Mouse (Mus musculus) limb, embryonic 12.5 days (tissue): ENCODE data around the gene Raet1e. TPM values are rescaled to one million over a fixed set of nuclear protein-coding genes. Genes with fewer than 3 reads are reported as not detected.
"Not testable (repeated sequence)": the region's sequence is repeated elsewhere in the genome, so short reads cannot be mapped to it uniquely, and the experiment has no call there.

Source experiments
- ATAC-seq: fragments of 200-750 bp; cut with Nextera tagmentation; 2 replicates; pipeline ENCODE4 v1.8.0; 2017; ENCODE audit warnings: low read depth, moderate TSS enrichment; ENCODE audit not compliant: insufficient number of reproducible peaks, insufficient read depth, low FRiP score, low TSS enrichment
- H3K27ac ChIP-seq: fragments of 300-500 bp; sonication (generic); 2 replicates; pipeline ENCODE4 v1.5.1; 2016; ENCODE audit warnings: mild to moderate bottlenecking, moderate library complexity
- H3K27me3 ChIP-seq: fragments of 300-500 bp; sonication (generic); 2 replicates; pipeline ENCODE4 v1.6.1; 2016; ENCODE audit warnings: mild to moderate bottlenecking, moderate library complexity
- H3K36me3 ChIP-seq: fragments of 300-500 bp; sonication (generic); 2 replicates; pipeline ENCODE4 v1.6.1; 2016; ENCODE audit warnings: mild to moderate bottlenecking, moderate library complexity
- H3K4me1 ChIP-seq: fragments of 300-500 bp; sonication (generic); replicated peaks from 2 replicates; pipeline ENCODE4 v1.6.1; 2016
- H3K4me2 ChIP-seq: fragments of 300-500 bp; sonication (generic); 2 replicates; pipeline ENCODE4 v1.6.1; 2016; ENCODE audit warnings: mild to moderate bottlenecking, moderate library complexity
- H3K4me3 ChIP-seq: fragments of 300-500 bp; sonication (generic); replicated peaks from 2 replicates; pipeline ENCODE4 v1.5.1; 2016; ENCODE audit warnings: mild to moderate bottlenecking
- H3K9ac ChIP-seq: fragments of 300-500 bp; sonication (generic); replicated peaks from 2 replicates; pipeline ENCODE4 v1.6.1; 2016; ENCODE audit warnings: mild to moderate bottlenecking, moderate library complexity
- H3K9me3 ChIP-seq: fragments of 300-500 bp; sonication (generic); 2 replicates; pipeline ENCODE4 v1.6.1; 2016; ENCODE audit warnings: mild to moderate bottlenecking, moderate library complexity
- WGBS: fragments of 180-500 bp; shearing (Covaris S2); methylation state at CpG from one replicate; pipeline ENCODE4 v1.1.7; 2016; 5-methylcytosine and 5-hydroxymethylcytosine counted together
- polyA plus RNA-seq: library from polyadenylated mRNA; unstranded; fragments of >200 nt; fragmentation: Nextera tagmentation; extraction: Ambion mirVana; gene quantifications from 2 replicates; pipeline ENCODE4 v1.2.1, GENCODE M21; 2016

Raet1e gene
- polyA plus RNA-seq, 1 experiment from 2014 or later = 14.1 TPM

DNA sequence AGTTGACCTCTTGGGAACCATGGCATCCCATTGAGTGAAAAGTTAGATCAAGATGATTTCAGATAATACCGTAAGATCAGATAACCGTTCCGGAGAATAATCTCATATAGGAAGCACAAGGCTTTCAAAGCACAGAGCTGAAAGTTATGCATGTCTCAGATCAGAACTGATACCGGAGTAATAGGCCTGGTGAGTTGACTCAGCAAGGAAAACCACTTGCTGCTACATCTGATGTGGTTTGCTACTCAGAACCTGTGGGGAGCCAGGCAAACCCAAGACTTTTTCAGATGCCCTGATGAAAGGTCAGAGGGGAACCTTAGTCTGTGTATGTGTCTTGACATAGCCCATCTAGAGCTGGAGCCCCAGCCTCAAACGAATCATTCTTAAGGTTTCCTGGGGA lies 233.2 kb downstream of the Raet1e start:
- not testable (repeated sequence) for H3K4me1 ChIP-seq, H3K27ac ChIP-seq, ATAC-seq, H3K9ac ChIP-seq, H3K27me3 ChIP-seq, H3K36me3 ChIP-seq, H3K9me3 ChIP-seq, H3K4me2 ChIP-seq, H3K4me3 ChIP-seq
- WGBS = 96% methylated on average over 5 of the region's 5 CpGs

DNA sequence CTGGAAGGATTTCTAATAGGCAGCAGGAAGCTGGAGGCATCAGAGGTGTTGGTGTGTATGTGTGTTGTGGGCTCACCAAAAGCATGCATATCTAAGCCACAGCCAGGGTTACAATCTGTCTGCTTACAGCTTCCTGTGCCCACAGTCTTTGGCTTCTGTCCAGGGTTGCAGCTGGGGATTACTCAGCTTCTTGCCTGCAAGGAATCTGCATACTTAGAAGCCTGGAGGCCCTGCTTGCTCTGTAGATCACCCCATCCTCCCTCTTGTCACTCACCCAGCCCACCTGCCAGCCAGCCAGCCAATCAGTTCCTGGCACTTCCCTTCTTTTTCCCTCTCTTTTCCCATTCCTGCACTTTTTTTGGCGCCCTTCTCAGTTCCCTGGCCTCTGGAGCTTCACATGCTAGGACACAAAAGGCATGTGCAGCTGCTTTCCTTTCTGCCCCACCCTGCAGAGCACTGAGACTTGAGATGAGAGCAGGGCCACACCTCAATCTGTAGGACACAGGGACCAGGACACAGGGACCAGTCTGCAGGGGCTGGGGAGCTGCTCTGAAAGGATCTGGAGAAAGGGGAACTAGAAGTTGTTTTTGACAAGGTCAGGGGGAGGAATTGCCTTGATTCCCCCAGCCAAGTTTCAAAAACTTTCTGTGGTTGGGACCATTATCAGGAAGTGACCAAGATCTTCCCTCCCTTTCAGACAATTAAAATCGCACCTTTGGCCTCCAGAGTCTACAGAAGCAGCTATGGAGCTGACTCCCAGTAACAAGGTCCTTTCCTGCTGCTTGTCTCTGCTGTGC lies 234.9 kb downstream of the Raet1e start:
- H3K27ac ChIP-seq, ATAC-seq, H3K4me3 ChIP-seq, H3K4me1 ChIP-seq, H3K36me3 ChIP-seq, H3K4me2 ChIP-seq, H3K9me3 ChIP-seq, H3K9ac ChIP-seq, H3K27me3 ChIP-seq: not testable (repeated sequence)
- WGBS = no CpG with 5 or more reads among the region's 2 CpGs

- H3K36me3 ChIP-seq = not testable (repeated sequence)
Measured at GRCm38 (mm10) chr10:22396680-22397079, 238.3 kb downstream of the Raet1e start.

GRCm38 (mm10) chr10:22402225-22402917 lies 244.0 kb downstream of the Raet1e start:
- not testable (repeated sequence) for H3K4me1 ChIP-seq, H3K9me3 ChIP-seq, H3K4me3 ChIP-seq, H3K36me3 ChIP-seq, H3K27me3 ChIP-seq, H3K4me2 ChIP-seq, H3K9ac ChIP-seq, H3K27ac ChIP-seq
- ATAC-seq = peak; percentile 69; the same call in 1 of the 2 replicates
- WGBS = 5% methylated on average over 9 of the region's 11 CpGs

More at GRCm38 (mm10) chr10:22396680-22397079, 238.3 kb downstream of the Raet1e start:
- not testable (repeated sequence) for H3K27me3 ChIP-seq, H3K9ac ChIP-seq, H3K4me2 ChIP-seq, H3K4me1 ChIP-seq, H3K4me3 ChIP-seq, H3K9me3 ChIP-seq, ATAC-seq, H3K27ac ChIP-seq
- WGBS = 22% methylated on average over 1 of the region's 1 CpGs

- WGBS = 15% methylated on average over 1 of the region's 8 CpGs
- H3K9ac ChIP-seq, H3K36me3 ChIP-seq, H3K4me3 ChIP-seq, H3K27me3 ChIP-seq, H3K9me3 ChIP-seq, ATAC-seq, H3K27ac ChIP-seq, H3K4me1 ChIP-seq, H3K4me2 ChIP-seq: not testable (repeated sequence)
Measured at GRCm38 (mm10) chr10:22413702-22414494, 255.5 kb downstream of the Raet1e start.

Other genes starting within 250 kb of the Raet1e start
- gene 4930444G20Rik, start 90.5 kb upstream of the Raet1e start, polyA plus RNA-seq = not detected in 2 replicates
- 18.6 and 22.9 TPM in 2 replicates for gene E030030I06Rik, start 9.3 kb upstream of the Raet1e start, polyA plus RNA-seq
- gene H60b, start within 50 bp of the Raet1e start, polyA plus RNA-seq = 0.22 and 0.49 TPM in 2 replicates
- gene Raet1d, start 202.0 kb downstream of the Raet1e start, polyA plus RNA-seq = 23.5 and 24.5 TPM in 2 replicates